Mouse (Mus musculus): ENCODE measurements around the gene Hpcal1. TPM values are rescaled to one million over a fixed set of nuclear protein-coding genes. Genes with fewer than 3 reads are reported as not detected.
A peak's percentile ranks its signal among the peaks of the same experiment; 100 is the strongest.

Hpcal1 gene
- polyA plus RNA-seq, 1 experiment, result 65.5 TPM

DNA sequence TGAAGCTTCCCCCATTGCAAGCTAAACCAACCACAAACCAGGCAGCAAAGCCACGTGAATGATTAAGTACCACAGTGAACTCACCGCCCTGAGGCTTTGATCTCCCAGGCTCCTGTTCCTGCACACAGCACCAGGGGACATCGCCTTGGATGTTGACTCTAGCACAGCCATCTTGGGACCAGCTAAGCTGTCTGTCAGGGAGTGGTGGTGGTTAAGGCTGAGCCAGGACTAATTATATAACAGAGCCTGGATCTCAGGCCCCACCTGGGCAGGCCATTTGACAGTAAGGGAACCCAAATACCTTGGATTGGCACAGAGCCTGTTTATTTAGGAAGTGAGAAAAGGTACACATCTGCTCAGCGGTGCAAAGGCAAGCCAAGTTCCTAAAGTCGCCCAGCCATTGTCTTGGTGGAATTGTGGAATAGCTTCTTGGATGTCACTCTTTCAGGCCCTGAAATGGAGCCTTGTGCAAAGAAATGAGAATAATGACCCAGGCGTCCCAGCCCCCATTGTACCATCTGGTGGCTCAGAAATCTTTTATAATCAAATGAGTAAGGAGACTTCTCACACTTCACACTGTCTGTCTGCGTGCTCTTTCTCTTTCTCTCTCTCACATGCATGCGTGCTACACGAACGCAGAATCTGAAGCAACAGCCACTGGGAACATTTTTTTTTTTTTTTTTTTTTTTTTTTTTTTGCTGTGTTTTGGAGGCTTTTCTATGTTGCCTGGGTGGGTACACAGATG is 36.1 kb downstream of the Hpcal1 start:
- no peaks in the 10 kb centered on the region for H3K9me3 ChIP-seq (replicated peaks; ENCODE audit: control insufficient read depth, insufficient read depth, low read length, poor library complexity, severe bottlenecking)
- no peak for TF ChIP-seq CTCF (IDR thresholded peaks at IDR 0.05; ENCODE audit: low read depth, low read length)
- no peak for TF ChIP-seq EP300 (IDR thresholded peaks at IDR 0.05; ENCODE audit: insufficient read depth, low read depth, low read length)
- TF ChIP-seq POLR2A (IDR thresholded peaks at IDR 0.05; ENCODE audit: insufficient read depth, low read length), result no peak
- H3K27me3 ChIP-seq (ENCODE audit: control insufficient read depth, insufficient read depth, low read length, poor library complexity, severe bottlenecking), result no peaks in the 10 kb centered on the region
- peaks cover 3% of the 10 kb centered on the region for H3K4me1 ChIP-seq (ENCODE audit: control insufficient read depth, insufficient read depth, low read length)
- H3K9ac ChIP-seq (ENCODE audit: low read depth, poor library complexity, severe bottlenecking), result no peak overlapping the region
- H3K36me3 ChIP-seq (ENCODE audit: control insufficient read depth, insufficient read depth, low read length, poor library complexity, severe bottlenecking), result no peaks in the 10 kb centered on the region
- H3K4me3 ChIP-seq (ENCODE audit: low read depth, low read length), result no peak overlapping the region
- no peak overlapping the region for H3K27ac ChIP-seq (ENCODE audit: insufficient read depth, low read length)

DNA sequence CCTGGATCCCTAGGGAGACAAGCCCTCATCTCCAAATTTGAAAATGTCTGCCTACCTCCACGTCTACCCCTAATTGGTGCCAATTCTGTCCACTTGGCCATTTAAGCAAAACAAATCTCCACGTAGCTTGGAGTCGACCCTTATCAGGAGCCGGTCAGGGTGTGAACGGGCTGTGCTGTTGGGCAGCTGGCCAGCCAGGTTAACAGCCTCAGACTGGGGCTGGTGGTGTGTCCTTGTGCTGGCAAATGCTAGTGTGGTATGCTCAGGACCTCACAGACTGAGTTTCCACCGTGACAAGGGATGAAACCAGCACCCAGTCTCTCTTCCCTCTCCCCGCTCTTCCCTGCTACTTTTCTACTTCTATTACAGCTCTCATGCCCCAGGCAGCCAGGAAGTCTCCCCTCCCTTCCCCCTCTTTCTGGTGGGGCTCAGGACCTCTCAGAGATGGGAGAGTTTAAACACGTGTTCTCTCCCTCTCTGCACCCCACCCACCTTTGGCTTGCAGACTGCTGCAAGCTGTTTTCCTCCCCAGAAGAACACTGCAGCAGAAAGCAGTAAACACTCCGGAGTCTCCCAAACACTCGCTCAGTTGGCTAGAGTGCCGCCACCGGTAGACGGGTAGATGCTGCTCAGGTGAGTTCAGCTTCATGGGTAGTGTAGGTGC is 37.2 kb downstream of the Hpcal1 start:
- Histone ChIP-seq H3K4me3 (ENCODE audit: low read depth, low read length) (0 out of 2 replicates have a peak overlapping the region, but pooled peaks have one; percentile 10), H3K9me3 (replicated peaks; ENCODE audit: control insufficient read depth, insufficient read depth, low read length, poor library complexity, severe bottlenecking) (no peaks in the 10 kb centered on the region), H3K9ac (ENCODE audit: low read depth, poor library complexity, severe bottlenecking) (no peak overlapping the region), H3K4me1 (ENCODE audit: control insufficient read depth, insufficient read depth, low read length) (peaks cover 3% of the 10 kb centered on the region), H3K27ac (ENCODE audit: insufficient read depth, low read length) (no peak overlapping the region), H3K27me3 (ENCODE audit: control insufficient read depth, insufficient read depth, low read length, poor library complexity, severe bottlenecking) (no peaks in the 10 kb centered on the region), H3K36me3 (ENCODE audit: control insufficient read depth, insufficient read depth, low read length, poor library complexity, severe bottlenecking) (no peaks in the 10 kb centered on the region)
- no peak for TF ChIP-seq CTCF (IDR thresholded peaks at IDR 0.05; ENCODE audit: low read depth, low read length)
- no peak for TF ChIP-seq POLR2A (IDR thresholded peaks at IDR 0.05; ENCODE audit: insufficient read depth, low read length)
- TF ChIP-seq EP300 (IDR thresholded peaks at IDR 0.05; ENCODE audit: insufficient read depth, low read depth, low read length), result 0 out of 2 replicates have a peak, but pooled peaks have one; percentile 41

- Histone ChIP-seq H3K4me1 (ENCODE audit: control insufficient read depth, insufficient read depth, low read length) (peaks cover 5% of the 10 kb centered on the region), H3K9me3 (replicated peaks; ENCODE audit: control insufficient read depth, insufficient read depth, low read length, poor library complexity, severe bottlenecking) (no peaks in the 10 kb centered on the region), H3K27me3 (ENCODE audit: control insufficient read depth, insufficient read depth, low read length, poor library complexity, severe bottlenecking) (no peaks in the 10 kb centered on the region), H3K36me3 (ENCODE audit: control insufficient read depth, insufficient read depth, low read length, poor library complexity, severe bottlenecking) (no peaks in the 10 kb centered on the region), H3K27ac (ENCODE audit: insufficient read depth, low read length) (no peak overlapping the region), H3K9ac (ENCODE audit: low read depth, poor library complexity, severe bottlenecking) (no peak overlapping the region), H3K4me3 (ENCODE audit: low read depth, low read length) (no peak overlapping the region)
- TF ChIP-seq CTCF (IDR thresholded peaks at IDR 0.05; ENCODE audit: low read depth, low read length) (no peak), EP300 (IDR thresholded peaks at IDR 0.05; ENCODE audit: insufficient read depth, low read depth, low read length) (no peak), POLR2A (IDR thresholded peaks at IDR 0.05; ENCODE audit: insufficient read depth, low read length) (no peak)
These were observed 38.7 kb downstream of the Hpcal1 start for GRCm38 (mm10) chr12:17729211-17729900.

DNA sequence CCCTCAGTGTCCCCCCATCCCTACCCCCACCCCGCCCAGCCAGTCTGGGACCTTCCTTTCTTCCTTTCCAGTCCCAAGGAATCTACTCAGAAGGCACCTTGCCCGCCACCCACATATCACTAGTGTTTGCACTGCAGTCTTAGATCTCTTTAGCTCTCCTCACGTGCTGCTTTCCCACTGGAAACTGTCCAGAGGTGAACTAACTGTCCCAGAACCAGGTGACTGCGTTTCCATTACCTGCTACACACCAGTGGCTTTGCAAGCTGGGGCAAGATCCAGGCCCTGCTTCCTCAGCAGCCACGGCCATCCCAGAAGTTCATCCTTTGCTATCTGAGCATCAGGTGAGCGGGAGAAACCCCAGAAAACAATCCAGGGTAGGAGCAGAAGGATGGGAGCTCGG is 41.4 kb downstream of the Hpcal1 start:
- no peaks in the 10 kb centered on the region for H3K27me3 ChIP-seq (ENCODE audit: control insufficient read depth, insufficient read depth, low read length, poor library complexity, severe bottlenecking)
- no peaks in the 10 kb centered on the region for H3K9me3 ChIP-seq (replicated peaks; ENCODE audit: control insufficient read depth, insufficient read depth, low read length, poor library complexity, severe bottlenecking)
- H3K9ac ChIP-seq (ENCODE audit: low read depth, poor library complexity, severe bottlenecking), result no peak overlapping the region
- H3K4me3 ChIP-seq (ENCODE audit: low read depth, low read length), result no peak overlapping the region
- TF ChIP-seq POLR2A (IDR thresholded peaks at IDR 0.05; ENCODE audit: insufficient read depth, low read length) (no peak), CTCF (IDR thresholded peaks at IDR 0.05; ENCODE audit: low read depth, low read length) (no peak), EP300 (IDR thresholded peaks at IDR 0.05; ENCODE audit: insufficient read depth, low read depth, low read length) (no peak)
- H3K4me1 ChIP-seq (ENCODE audit: control insufficient read depth, insufficient read depth, low read length), result peaks cover 5% of the 10 kb centered on the region
- no peaks in the 10 kb centered on the region for H3K36me3 ChIP-seq (ENCODE audit: control insufficient read depth, insufficient read depth, low read length, poor library complexity, severe bottlenecking)
- no peak overlapping the region for H3K27ac ChIP-seq (ENCODE audit: insufficient read depth, low read length)

DNA sequence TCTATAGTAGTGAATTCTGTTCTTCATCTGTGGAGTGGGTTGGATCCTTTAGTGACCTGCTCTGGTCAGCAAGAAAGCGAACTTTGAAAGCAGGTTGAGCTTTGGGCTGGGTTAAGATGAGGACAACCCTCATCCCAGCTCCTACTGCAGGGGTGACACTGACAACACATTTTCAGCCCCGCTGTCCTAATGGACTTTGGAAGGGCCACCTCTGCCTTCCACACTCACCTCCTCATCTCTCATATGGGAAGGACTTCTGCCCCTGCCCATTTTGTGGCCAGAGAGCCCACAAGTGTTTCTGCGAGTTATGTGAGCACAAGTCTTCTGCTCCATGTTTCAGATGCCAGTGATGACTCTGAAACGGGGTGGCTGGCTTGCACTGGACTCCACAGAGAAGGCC is 41.9 kb downstream of the Hpcal1 start:
- Histone ChIP-seq H3K4me3 (ENCODE audit: low read depth, low read length) (no peak overlapping the region), H3K9ac (ENCODE audit: low read depth, poor library complexity, severe bottlenecking) (no peak overlapping the region), H3K36me3 (ENCODE audit: control insufficient read depth, insufficient read depth, low read length, poor library complexity, severe bottlenecking) (no peaks in the 10 kb centered on the region), H3K27ac (ENCODE audit: insufficient read depth, low read length) (no peak overlapping the region), H3K9me3 (replicated peaks; ENCODE audit: control insufficient read depth, insufficient read depth, low read length, poor library complexity, severe bottlenecking) (no peaks in the 10 kb centered on the region), H3K27me3 (ENCODE audit: control insufficient read depth, insufficient read depth, low read length, poor library complexity, severe bottlenecking) (no peaks in the 10 kb centered on the region), H3K4me1 (ENCODE audit: control insufficient read depth, insufficient read depth, low read length) (peaks cover 5% of the 10 kb centered on the region)
- TF ChIP-seq CTCF (IDR thresholded peaks at IDR 0.05; ENCODE audit: low read depth, low read length) (no peak), EP300 (IDR thresholded peaks at IDR 0.05; ENCODE audit: insufficient read depth, low read depth, low read length) (no peak), POLR2A (IDR thresholded peaks at IDR 0.05; ENCODE audit: insufficient read depth, low read length) (no peak)
